Mouse (Mus musculus) hindbrain, postnatal 0 days (tissue): ENCODE data around the gene Ahnak2. TPM values are rescaled to one million over a fixed set of nuclear protein-coding genes. Genes with fewer than 3 reads are reported as not detected.
"Not testable (repeated sequence)": the region's sequence is repeated elsewhere in the genome, so short reads cannot be mapped to it uniquely, and the experiment has no call there.

ENCODE experiments used
- ATAC-seq: fragments of 200-750 bp; cut with Nextera tagmentation; 2 replicates; pipeline ENCODE4 v1.8.0; 2017; ENCODE audit warnings: mild to moderate bottlenecking, moderate TSS enrichment, moderate library complexity
- DNase-seq: peaks from one replicate; pipeline ENCODE4 v3.0.0-alpha.2; 2015; ENCODE audit warnings: low spot score
- H3K27ac ChIP-seq: fragments of 300-500 bp; sonication (generic); 2 replicates; pipeline ENCODE4 v1.5.1; 2014; ENCODE audit warnings: mild to moderate bottlenecking
- H3K27me3 ChIP-seq: fragments of 300-500 bp; sonication (generic); 2 replicates; pipeline ENCODE4 v1.6.1; 2014; ENCODE audit warnings: low read length, mixed read lengths; ENCODE audit not compliant: insufficient read depth
- H3K36me3 ChIP-seq: fragments of 300-500 bp; sonication (generic); 2 replicates; pipeline ENCODE4 v1.6.1; 2014; ENCODE audit warnings: low read length, mixed read lengths; ENCODE audit not compliant: insufficient read depth
- H3K4me1 ChIP-seq: fragments of 300-500 bp; sonication (generic); 2 replicates; pipeline ENCODE4 v1.6.1; 2014; ENCODE audit warnings: antibody characterized with exemption, low read length, mixed read lengths; ENCODE audit not compliant: insufficient read depth
- H3K4me2 ChIP-seq: fragments of 300-500 bp; sonication (generic); 2 replicates; pipeline ENCODE4 v1.6.1; 2014; ENCODE audit warnings: low read depth, mild to moderate bottlenecking, low read length, moderate library complexity, mixed read lengths
- H3K4me3 ChIP-seq: fragments of 300-500 bp; sonication (generic); 2 replicates; pipeline ENCODE4 v1.5.1; 2014; ENCODE audit warnings: low read length
- H3K9ac ChIP-seq: fragments of 300-500 bp; sonication (generic); replicated peaks from 2 replicates; pipeline ENCODE4 v1.6.1; 2014; ENCODE audit warnings: mild to moderate bottlenecking, low read length, moderate library complexity, mixed read lengths
- H3K9me3 ChIP-seq: fragments of 300-500 bp; sonication (generic); 2 replicates; pipeline ENCODE4 v1.6.1; 2016; ENCODE audit warnings: low read length, mixed read lengths
- CTCF ChIP-seq: IDR thresholded peaks from 2 replicates; pipeline ENCODE4 v1.5.1; 2016; ENCODE audit warnings: antibody characterized with exemption, control low read depth, low read depth
- WGBS: fragments of 180-500 bp; shearing (Covaris S2); extraction: QIAGEN DNeasy Blood & Tissue Kit; methylation state at CpG from one replicate; pipeline ENCODE4 v1.1.7; 2014; 5-methylcytosine and 5-hydroxymethylcytosine counted together
- polyA plus RNA-seq: library from polyadenylated mRNA; unstranded; fragments of >200 nt; fragmentation: Nextera tagmentation; extraction: Ambion mirVana; gene quantifications from 2 replicates; pipeline ENCODE4 v1.2.1, GENCODE M21; 2015
- total RNA-seq: library from RNA; depleted of rRNA; stranded (reverse); fragments of >200 nt; gene quantifications from 2 replicates; pipeline ENCODE4 v1.2.3, GENCODE M21; 2014

Ahnak2 gene
- total and polyA plus RNA-seq, 2 experiments from 2014 or later = 3.3 to 7.7 TPM

DNA sequence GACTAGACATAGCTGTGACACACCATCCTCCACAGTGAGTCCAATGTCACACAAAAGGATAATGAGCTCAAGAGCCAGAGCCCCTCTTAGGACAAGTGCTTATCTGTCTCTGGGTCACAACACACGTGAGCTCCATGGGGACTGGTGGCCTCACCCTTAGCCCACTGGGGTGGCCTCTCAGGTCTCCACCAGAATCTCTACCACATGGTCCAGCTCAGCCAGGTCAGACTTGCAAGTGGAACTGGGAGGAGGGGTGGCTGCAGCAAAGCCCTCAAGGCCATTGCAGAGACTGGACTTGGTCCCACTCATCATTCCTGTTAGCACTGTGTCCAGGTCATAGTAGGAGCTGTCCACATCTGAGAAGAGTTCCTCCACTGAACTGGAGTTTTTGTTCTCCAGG is 18.8 kb upstream of the Ahnak2 start:
- WGBS = 55% methylated on average over 1 of the region's 1 CpGs
- Histone ChIP-seq H3K9ac (no peak overlapping the region), H3K9me3 (no peaks in the 10 kb centered on the region), H3K27me3 (no peaks in the 10 kb centered on the region), H3K4me2 (no peak overlapping the region), H3K36me3 (peaks cover 29% of the 10 kb centered on the region), H3K4me1 (no peaks in the 10 kb centered on the region), H3K4me3 (no peak overlapping the region), H3K27ac (no peak overlapping the region)
- no peak for DNase-seq
- no peak for ATAC-seq
- no peak for TF ChIP-seq CTCF

DNA sequence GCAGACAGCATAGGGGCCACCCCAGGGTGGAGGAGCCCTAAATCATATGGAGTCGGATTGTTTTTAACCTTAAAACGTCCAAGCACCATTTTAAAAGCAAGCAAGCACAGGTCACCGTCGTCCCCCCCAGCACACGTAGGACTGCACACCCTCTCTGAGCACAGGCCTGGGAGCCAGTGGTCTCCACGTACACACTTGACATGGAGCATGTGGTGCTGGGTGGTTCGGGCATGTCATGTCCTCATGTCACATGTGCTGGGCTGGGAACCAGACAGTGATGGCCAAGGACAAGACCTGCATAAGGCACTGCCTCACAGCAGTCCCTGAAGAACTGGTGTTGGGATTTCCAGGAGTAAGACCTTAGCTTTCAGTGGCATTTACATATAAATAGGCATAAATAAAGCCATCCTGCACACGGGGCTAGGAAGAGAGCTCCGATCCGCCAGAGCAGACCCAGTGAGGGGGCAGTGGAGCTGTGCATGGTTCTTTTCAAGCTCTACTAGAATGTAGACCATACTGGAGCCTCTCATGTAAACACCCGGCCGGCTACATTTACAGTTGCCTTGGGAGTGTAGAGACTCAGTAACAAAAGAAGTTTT is 18.0 kb upstream of the Ahnak2 start:
- DNase-seq (no peak), ATAC-seq (no peak)
- H3K27ac ChIP-seq = no peak overlapping the region
- 72% methylated on average over 12 of the region's 12 CpGs for WGBS
- no peaks in the 10 kb centered on the region for H3K27me3 ChIP-seq
- peaks cover 29% of the 10 kb centered on the region for H3K36me3 ChIP-seq
- H3K9ac ChIP-seq = no peak overlapping the region
- no peak for TF ChIP-seq CTCF
- H3K9me3 ChIP-seq = no peaks in the 10 kb centered on the region
- H3K4me2 ChIP-seq = no peak overlapping the region
- no peaks in the 10 kb centered on the region for H3K4me1 ChIP-seq
- H3K4me3 ChIP-seq = no peak overlapping the region

GRCm38 (mm10) chr12:112819057-112819662 is 16.7 kb upstream of the Ahnak2 start:
- TF ChIP-seq CTCF = no peak
- Histone ChIP-seq H3K4me1 (no peaks in the 10 kb centered on the region), H3K9me3 (no peaks in the 10 kb centered on the region), H3K4me2 (no peak overlapping the region), H3K9ac (no peak overlapping the region), H3K27me3 (no peaks in the 10 kb centered on the region), H3K27ac (no peak overlapping the region), H3K4me3 (no peak overlapping the region), H3K36me3 (peaks cover 38% of the 10 kb centered on the region)
- WGBS = 90% methylated on average over 8 of the region's 8 CpGs
- DNase-seq = no peak
- ATAC-seq = no peak

- H3K4me3 ChIP-seq, H3K9me3 ChIP-seq, H3K27me3 ChIP-seq, DNase-seq, H3K9ac ChIP-seq, ATAC-seq, H3K4me2 ChIP-seq, H3K27ac ChIP-seq, H3K4me1 ChIP-seq: not testable (repeated sequence)
- peaks cover 40% of the 10 kb centered on the region for H3K36me3 ChIP-seq
- 82% methylated on average over 7 of the region's 7 CpGs for WGBS
Observed at GRCm38 (mm10) chr12:112816866-112817265, 14.4 kb upstream of the Ahnak2 start.

GRCm38 (mm10) chr12:112816294-112816693 is 13.8 kb upstream of the Ahnak2 start:
- no peaks in the 10 kb centered on the region for H3K27me3 ChIP-seq
- 43% methylated on average over 4 of the region's 4 CpGs for WGBS
- H3K4me1 ChIP-seq = no peaks in the 10 kb centered on the region
- H3K4me2 ChIP-seq = no peak overlapping the region
- DNase-seq = peak; percentile 75
- H3K9ac ChIP-seq = no peak overlapping the region
- peak; percentile 93 for TF ChIP-seq CTCF
- ATAC-seq = 0 out of 2 replicates have a peak, but pooled peaks have one; percentile 27
- H3K36me3 ChIP-seq = peaks cover 34% of the 10 kb centered on the region
- no peaks in the 10 kb centered on the region for H3K9me3 ChIP-seq
- no peak overlapping the region for H3K4me3 ChIP-seq
- H3K27ac ChIP-seq = no peak overlapping the region

- WGBS = 76% methylated on average over 14 of the region's 14 CpGs
- Histone ChIP-seq H3K4me2 (no peak overlapping the region), H3K36me3 (peaks cover 23% of the 10 kb centered on the region), H3K9ac (no peak overlapping the region), H3K27ac (no peak overlapping the region), H3K4me3 (no peak overlapping the region), H3K4me1 (0 out of 2 replicates have a peak, but pooled peaks cover 5% of the 10 kb centered on the region), H3K27me3 (no peaks in the 10 kb centered on the region), H3K9me3 (no peaks in the 10 kb centered on the region)
- DNase-seq = no peak
- no peak for ATAC-seq
- no peak for TF ChIP-seq CTCF
Observed at GRCm38 (mm10) chr12:112814682-112815470, 12.4 kb upstream of the Ahnak2 start.
